Mouse (Mus musculus): Measurements from ENCODE around the gene Slc35a3. TPM values are rescaled to one million over a fixed set of nuclear protein-coding genes. Genes with fewer than 3 reads are reported as not detected.

Gene Slc35a3
- total and polyA plus RNA-seq, 3 experiments = 19.2 to 20.3 TPM; not detected in 1

- TF ChIP-seq ELF1 (IDR thresholded peaks at IDR 0.05; ENCODE audit: low read depth, low read length) = no peak
- TF ChIP-seq HCFC1 (IDR thresholded peaks at IDR 0.05; ENCODE audit: low read depth, low read length) = no peak
- TF ChIP-seq SMC3 (IDR thresholded peaks at IDR 0.05; ENCODE audit: low read depth, low read length) = no peak
- Histone ChIP-seq H3K9ac (ENCODE audit: control insufficient read depth, low read depth, low read length, poor library complexity, severe bottlenecking) (no peak overlapping the region), H3K79me2 (ENCODE audit: control insufficient read depth, insufficient read depth, low read length, poor library complexity) (no peaks in the 10 kb centered on the region), H3K4me1 (ENCODE audit: control insufficient read depth in 1 of 2, insufficient read depth in 2 of 2, low read length in 2 of 2) (peaks cover 0 to 8% of the 10 kb centered on the region in 2 experiments; a peak in 3 of 4 replicates), H3K9me3 (replicated peaks; ENCODE audit: insufficient read depth, low read length) (no peaks in the 10 kb centered on the region), H3K4me3 (ENCODE audit: control insufficient read depth in 1 of 2, insufficient read depth in 1 of 2, low read depth in 2 of 2, low read length in 2 of 2) (no peak overlapping the region), H3K27ac (ENCODE audit: control insufficient read depth, low read depth, low read length) (no peak overlapping the region), H3K36me3 (ENCODE audit: control insufficient read depth in 1 of 2, insufficient read depth in 2 of 2, low read length in 2 of 2) (peaks cover 17 to 46% of the 10 kb centered on the region in 2 experiments), H3K27me3 (ENCODE audit: control insufficient read depth in 1 of 2, insufficient read depth in 2 of 2, low read length in 2 of 2) (no peaks in the 10 kb centered on the region)
- no peak for DNase-seq (ENCODE audit: low read depth, low spot score)
Measured at GRCm38 (mm10) chr3:116641811-116642371, 70.7 kb downstream of the Slc35a3 start.

- no peak overlapping the region for H3K9ac ChIP-seq (ENCODE audit: control insufficient read depth, low read depth, low read length, poor library complexity, severe bottlenecking)
- no peaks in the 10 kb centered on the region for H3K9me3 ChIP-seq (replicated peaks; ENCODE audit: insufficient read depth, low read length)
- peaks cover 17 to 42% of the 10 kb centered on the region in 2 experiments for H3K36me3 ChIP-seq (ENCODE audit: control insufficient read depth in 1 of 2, insufficient read depth in 2 of 2, low read length in 2 of 2)
- no peak for TF ChIP-seq CHD1 (IDR thresholded peaks at IDR 0.05; ENCODE audit: low read depth, low read length)
- no peak for TF ChIP-seq EP300 (IDR thresholded peaks at IDR 0.05; ENCODE audit: low read depth in 1 of 2, low read length in 2 of 2)
- no peak for TF ChIP-seq JUND (IDR thresholded peaks at IDR 0.05; ENCODE audit: low read depth, low read length)
- TF ChIP-seq ZKSCAN1 (IDR thresholded peaks at IDR 0.05; ENCODE audit: low read depth, low read length) = no peak
- TF ChIP-seq TAL1 (IDR thresholded peaks at IDR 0.05; ENCODE audit: low read length) = no peak
- no peak for TF ChIP-seq CTCF (IDR thresholded peaks at IDR 0.05 in 2 of 3, conservative IDR thresholded peaks at IDR 0.05 in 1 of 3; ENCODE audit: control insufficient read depth in 1 of 3, insufficient read depth in 1 of 3, low read depth in 2 of 3, low read length in 3 of 3, poor library complexity in 1 of 3, severe bottlenecking in 1 of 3)
- no peak for TF ChIP-seq KAT2A (conservative IDR thresholded peaks at IDR 0.05; ENCODE audit: low read depth, low read length)
- TF ChIP-seq POLR2A (IDR thresholded peaks at IDR 0.05; ENCODE audit: control insufficient read depth in 1 of 2, insufficient read depth in 1 of 2, low read depth in 1 of 2, low read length in 2 of 2, poor library complexity in 1 of 2) = no peak
- peak; percentile 70 for DNase-seq (ENCODE audit: low read depth, low spot score)
- H3K4me1 ChIP-seq (ENCODE audit: control insufficient read depth in 1 of 2, insufficient read depth in 2 of 2, low read length in 2 of 2) = peaks cover 0 to 8% of the 10 kb centered on the region in 2 experiments; a peak in 3 of 4 replicates
- no peak overlapping the region for H3K4me3 ChIP-seq (ENCODE audit: control insufficient read depth in 1 of 2, insufficient read depth in 1 of 2, low read depth in 2 of 2, low read length in 2 of 2)
- H3K27ac ChIP-seq (ENCODE audit: control insufficient read depth, low read depth, low read length) = no peak overlapping the region
- no peaks in the 10 kb centered on the region for H3K27me3 ChIP-seq (ENCODE audit: control insufficient read depth in 1 of 2, insufficient read depth in 2 of 2, low read length in 2 of 2)
- H3K79me2 ChIP-seq (ENCODE audit: control insufficient read depth, insufficient read depth, low read length, poor library complexity) = no peaks in the 10 kb centered on the region
Measured at GRCm38 (mm10) chr3:116640024-116640423, 72.6 kb downstream of the Slc35a3 start.

- H3K79me2 ChIP-seq (ENCODE audit: control insufficient read depth, insufficient read depth, low read length, poor library complexity) = no peaks in the 10 kb centered on the region
- H3K4me1 ChIP-seq (ENCODE audit: control insufficient read depth in 1 of 2, insufficient read depth in 2 of 2, low read length in 2 of 2) = peaks cover 0 to 8% of the 10 kb centered on the region in 2 experiments; a peak in 3 of 4 replicates
- no peak for DNase-seq (ENCODE audit: low read depth, low spot score)
- TF ChIP-seq SIN3A (IDR thresholded peaks at IDR 0.05; ENCODE audit: low read length) (no peak), ELF1 (IDR thresholded peaks at IDR 0.05; ENCODE audit: low read depth, low read length) (no peak), POLR2AphosphoS2 (IDR thresholded peaks at IDR 0.05; ENCODE audit: low read length) (no peak), CTCF (IDR thresholded peaks at IDR 0.05 in 2 of 3, conservative IDR thresholded peaks at IDR 0.05 in 1 of 3; ENCODE audit: control insufficient read depth in 1 of 3, insufficient read depth in 1 of 3, low read depth in 2 of 3, low read length in 3 of 3, poor library complexity in 1 of 3, severe bottlenecking in 1 of 3) (no peak), USF2 (IDR thresholded peaks at IDR 0.05; ENCODE audit: borderline replicate concordance in 1 of 2, insufficient read depth in 1 of 2, low read depth in 1 of 2, low read length in 2 of 2) (no peak)
- no peak overlapping the region for H3K27ac ChIP-seq (ENCODE audit: control insufficient read depth, low read depth, low read length)
- no peak overlapping the region for H3K9ac ChIP-seq (ENCODE audit: control insufficient read depth, low read depth, low read length, poor library complexity, severe bottlenecking)
- H3K27me3 ChIP-seq (ENCODE audit: control insufficient read depth in 1 of 2, insufficient read depth in 2 of 2, low read length in 2 of 2) = no peaks in the 10 kb centered on the region
- H3K4me3 ChIP-seq (ENCODE audit: control insufficient read depth in 1 of 2, insufficient read depth in 1 of 2, low read depth in 2 of 2, low read length in 2 of 2) = no peak overlapping the region
- H3K36me3 ChIP-seq (ENCODE audit: control insufficient read depth in 1 of 2, insufficient read depth in 2 of 2, low read length in 2 of 2) = peaks cover 15 to 44% of the 10 kb centered on the region in 2 experiments
- no peaks in the 10 kb centered on the region for H3K9me3 ChIP-seq (replicated peaks; ENCODE audit: insufficient read depth, low read length)
Measured at GRCm38 (mm10) chr3:116638572-116638971, 74.1 kb downstream of the Slc35a3 start.
